ENCODE assay signal across 9 mouse cellular contexts in genomic region chr2:49570778-49571101, GRCm38 (mm10). TPM values are rescaled to one million over a fixed set of nuclear protein-coding genes. Genes with fewer than 3 reads are reported as not detected.
A peak's percentile ranks its signal among the peaks of the same experiment; 100 is the strongest.
DNase-seq lines count a peak whose midpoint lies in the region; ATAC-seq and TF ChIP-seq lines count a peak whose summit lies in the region.
"Had no signal": no experiment of that assay in that cellular context is flagged by ENCODE, and none has a peak within 500 bp of the region (broad histone marks: within the 10 kb centered on the region; RNA-seq: fewer than 3 reads in every experiment).

No protein-coding gene starts in this region.

- DNase-seq in kidney, adult 2 months = no peak
- no peak for DNase-seq in embryonic facial prominence, embryonic 14.5 days (ENCODE audit: low spot score)
- DNase-seq in forebrain, postnatal 0 days = no peak
- DNase-seq in T-cell, adult 2 months (ENCODE audit: low spot score) = no peak
- DNase-seq in left cerebral cortex, adult 9 months (ENCODE audit: low spot score in 2 of 2) = no peak
- DNase-seq in layer of hippocampus, adult 18-20 months (ENCODE audit: low spot score in 2 of 2) = no peak
- DNase-seq: left cerebral cortex, postnatal 4 days had no signal

- no peaks in the 10 kb centered on the region for H3K36me3 ChIP-seq in kidney, embryonic 15.5 days
- H3K36me3 ChIP-seq in kidney, adult 2 months (ENCODE audit: control insufficient read depth, insufficient read depth, low read length) = no peaks in the 10 kb centered on the region
- no peaks in the 10 kb centered on the region for H3K36me3 ChIP-seq in embryonic facial prominence, embryonic 14.5 days (ENCODE audit: control insufficient read depth, insufficient read depth, low read length)
- H3K36me3 ChIP-seq in forebrain, postnatal 0 days (ENCODE audit: insufficient read depth) = no peaks in the 10 kb centered on the region
- H3K36me3 ChIP-seq in midbrain, embryonic 13.5 days = no peaks in the 10 kb centered on the region

- H3K9me3 ChIP-seq in kidney, embryonic 15.5 days (replicated peaks) = no peaks in the 10 kb centered on the region
- no peaks in the 10 kb centered on the region for H3K9me3 ChIP-seq in embryonic facial prominence, embryonic 14.5 days (ENCODE audit: control insufficient read depth, low read length)
- no peaks in the 10 kb centered on the region for H3K9me3 ChIP-seq in forebrain, postnatal 0 days (ENCODE audit: low read length)
- H3K9me3 ChIP-seq in midbrain, embryonic 13.5 days = no peaks in the 10 kb centered on the region

- H3K4me1 ChIP-seq in kidney, embryonic 15.5 days = peaks cover 32% of the 10 kb centered on the region
- H3K4me1 ChIP-seq in kidney, adult 2 months (ENCODE audit: control insufficient read depth, insufficient read depth, low read length) = peaks cover 4% of the 10 kb centered on the region; the same call in 1 of the 2 replicates
- H3K4me1 ChIP-seq in embryonic facial prominence, embryonic 14.5 days (ENCODE audit: control insufficient read depth, insufficient read depth, low read length) = peaks cover 12% of the 10 kb centered on the region; the same call in 1 of the 2 replicates
- peaks cover 15% of the 10 kb centered on the region for H3K4me1 ChIP-seq in forebrain, postnatal 0 days (ENCODE audit: insufficient read depth)
- H3K4me1 ChIP-seq in midbrain, embryonic 13.5 days (replicated peaks) = peaks cover 31% of the 10 kb centered on the region

- peak overlapping the region; percentile 49; the same call in 1 of the 2 replicates for H3K4me2 ChIP-seq in kidney, embryonic 15.5 days
- peak overlapping the region; percentile 3; the same call in 1 of the 2 replicates for H3K4me2 ChIP-seq in embryonic facial prominence, embryonic 14.5 days (ENCODE audit: low read depth, low read length)
- 0 out of 2 replicates have a peak overlapping the region, but pooled peaks have one; percentile 15 for H3K4me2 ChIP-seq in forebrain, postnatal 0 days (ENCODE audit: low read depth)
- H3K4me2 ChIP-seq in midbrain, embryonic 13.5 days (replicated peaks) = no peak overlapping the region

- no peak overlapping the region for H3K4me3 ChIP-seq in kidney, embryonic 15.5 days (replicated peaks)
- no peak overlapping the region for H3K4me3 ChIP-seq in kidney, adult 2 months (ENCODE audit: insufficient read depth, low read depth, low read length)
- no peak overlapping the region for H3K4me3 ChIP-seq in embryonic facial prominence, embryonic 14.5 days (ENCODE audit: low read depth, low read length)
- H3K4me3 ChIP-seq in forebrain, postnatal 0 days (ENCODE audit: low read depth, low read length) = no peak overlapping the region
- no peak overlapping the region for H3K4me3 ChIP-seq in midbrain, embryonic 13.5 days (replicated peaks)

- H3K27ac ChIP-seq in kidney, embryonic 15.5 days = no peak overlapping the region
- H3K27ac ChIP-seq in kidney, adult 2 months (ENCODE audit: insufficient read depth, low read depth, low read length) = no peak overlapping the region
- no peak overlapping the region for H3K27ac ChIP-seq in embryonic facial prominence, embryonic 14.5 days (replicated peaks; ENCODE audit: low read depth, low read length)
- H3K27ac ChIP-seq in forebrain, postnatal 0 days (ENCODE audit: low read depth, low read length) = no peak overlapping the region
- no peak overlapping the region for H3K27ac ChIP-seq in midbrain, embryonic 13.5 days

- H3K9ac ChIP-seq in kidney, embryonic 15.5 days = no peak overlapping the region
- H3K9ac ChIP-seq in embryonic facial prominence, embryonic 14.5 days (ENCODE audit: low read depth, low read length) = no peak overlapping the region
- no peak overlapping the region for H3K9ac ChIP-seq in forebrain, postnatal 0 days
- no peak overlapping the region for H3K9ac ChIP-seq in midbrain, embryonic 13.5 days (replicated peaks)

- H3K27me3 ChIP-seq in kidney, embryonic 15.5 days = no peaks in the 10 kb centered on the region
- no peaks in the 10 kb centered on the region for H3K27me3 ChIP-seq in kidney, adult 2 months (replicated peaks; ENCODE audit: control insufficient read depth, insufficient read depth, low read length)
- H3K27me3 ChIP-seq in embryonic facial prominence, embryonic 14.5 days (replicated peaks; ENCODE audit: control insufficient read depth, insufficient read depth, low read length) = no peaks in the 10 kb centered on the region
- H3K27me3 ChIP-seq in forebrain, postnatal 0 days (ENCODE audit: insufficient read depth, low read length) = no peaks in the 10 kb centered on the region
- no peaks in the 10 kb centered on the region for H3K27me3 ChIP-seq in midbrain, embryonic 13.5 days

- TF ChIP-seq POLR2A in kidney, adult 2 months (IDR thresholded peaks at IDR 0.05; ENCODE audit: low read depth, low read length) = no peak

- WGBS in kidney, embryonic 15.5 days = 42% methylated on average over 6 of the region's 6 CpGs
- WGBS in kidney, adult 2 months = 54% methylated on average over 6 of the region's 6 CpGs
- 37% methylated on average over 6 of the region's 6 CpGs for WGBS in embryonic facial prominence, embryonic 14.5 days
- WGBS in forebrain, postnatal 0 days = 39% methylated on average over 6 of the region's 6 CpGs
- 52% methylated on average over 6 of the region's 6 CpGs for WGBS in midbrain, embryonic 13.5 days

- TF ChIP-seq CTCF in kidney, adult 2 months (conservative IDR thresholded peaks at IDR 0.05; ENCODE audit: insufficient read depth, insufficient read length, low read depth, low read length) = no peak
- TF ChIP-seq CTCF in forebrain, postnatal 0 days (IDR thresholded peaks at IDR 0.05; ENCODE audit: low read depth) = no peak

- peak; percentile 37; the same call in 1 of the 2 replicates for ATAC-seq in kidney, embryonic 15.5 days (replicated peaks; ENCODE audit: low FRiP score)
- ATAC-seq in embryonic facial prominence, embryonic 14.5 days (ENCODE audit: low read depth) = peak; percentile 31; the same call in 1 of the 2 replicates
- ATAC-seq in forebrain, postnatal 0 days = 0 out of 2 replicates have a peak, but pooled peaks have one; percentile 3
- peak; percentile 51; the same call in 1 of the 2 replicates for ATAC-seq in midbrain, embryonic 13.5 days

RNA-seq across cellular contexts. Expression of gene Kif5c, which starts 48.4 kb away (rescaled TPM):
- polyA plus RNA-seq in kidney, embryonic 15.5 days (2015; fragmentation: Nextera tagmentation; extraction: Ambion mirVana) = 6.0 and 6.7 TPM in 2 replicates
- polyA plus RNA-seq in kidney, adult 2 months (2012; rRNA removed) = 0.45 and 0.58 TPM in 2 replicates
- 12.1 and 13.6 TPM in 2 replicates for polyA plus RNA-seq in embryonic facial prominence, embryonic 14.5 days (2014; fragmentation: Nextera tagmentation; extraction: Ambion mirVana)
- 349 and 408 TPM in 2 replicates for total RNA-seq in forebrain, postnatal 0 days (2014; rRNA removed)
- 112 and 163 TPM in 2 replicates for polyA plus RNA-seq in forebrain, postnatal 0 days (2015; fragmentation: Nextera tagmentation; extraction: Ambion mirVana)
- 180 and 183 TPM in 2 replicates for polyA plus RNA-seq in midbrain, embryonic 13.5 days (2015; fragmentation: Nextera tagmentation; extraction: Ambion mirVana)
- total RNA-seq in layer of hippocampus, adult 18-20 months (2021) = 100 to 1,000 TPM; 504 to 525 TPM
